ENCODE assay signal across 39 mouse cellular contexts in genomic region chr4:141882858-141883257, GRCm38 (mm10). TPM values are rescaled to one million over a fixed set of nuclear protein-coding genes. Genes with fewer than 3 reads are reported as not detected.
DNase-seq lines count a peak whose midpoint lies in the region; ATAC-seq and TF ChIP-seq lines count a peak whose summit lies in the region.
"Had no signal": no experiment of that assay in that cellular context is flagged by ENCODE, and none has a peak within 500 bp of the region (broad histone marks: within the 10 kb centered on the region; RNA-seq: fewer than 3 reads in every experiment).

No protein-coding gene starts in this region.

- POLR2A ChIA-PET in Patski (lab: Charles Lee) = interaction anchor here (1.3 kb wide), 1 partner anchor 47 kb away, joined by 3 read pairs; no protein-coding TSS in a partner anchor

- peak overlapping the region; percentile 7 for H3K4me2 ChIP-seq in heart, embryonic 11.5 days
- peak overlapping the region; percentile 10; the same call in 1 of the 2 replicates for H3K4me2 ChIP-seq in heart, embryonic 16.5 days (ENCODE audit: low read depth, low read length)
- H3K4me2 ChIP-seq: embryonic facial prominence, embryonic 15.5 days; forebrain, embryonic 12.5 days; hindbrain, embryonic 15.5 days; neural tube, embryonic 15.5 days; stomach, embryonic 15.5 days had no signal

- in situ Hi-C loops in Patski (cut with MboI; ENCODE audit: low pct_unique_long_range_greater_than_20kb) = no loop called here

- no peak for ATAC-seq in heart, embryonic 11.5 days (replicated peaks; ENCODE audit: insufficient number of reproducible peaks, low FRiP score, low TSS enrichment)
- no peak for ATAC-seq in heart, embryonic 16.5 days (replicated peaks; ENCODE audit: extremely low read depth, insufficient read depth, low FRiP score)
- peak; percentile 86 for ATAC-seq in Patski
- ATAC-seq: forebrain, postnatal 0 days; inflammation-experienced regulatory T-cells, adult 6 months had no signal

- H3K9ac ChIP-seq in heart, embryonic 11.5 days (ENCODE audit: low read depth, low read length) = no peak overlapping the region
- H3K9ac ChIP-seq in heart, embryonic 16.5 days (ENCODE audit: low read length) = no peak overlapping the region
- H3K9ac ChIP-seq: embryonic facial prominence, embryonic 15.5 days; forebrain, embryonic 12.5 days; forebrain, postnatal 0 days; hindbrain, embryonic 15.5 days; liver, embryonic 14.5 days; neural tube, embryonic 15.5 days; stomach, embryonic 15.5 days had no signal

- no peak for DNase-seq in heart, postnatal 25 days (ENCODE audit: low spot score)
- DNase-seq in heart, postnatal 10 days = no peak
- DNase-seq in 3T3-L1 (ENCODE audit: low read depth, low spot score) = peak; percentile 43
- peak; percentile 64 for DNase-seq in Patski (ENCODE audit: low read depth, low spot score)
- no peak for DNase-seq in MN1 (ENCODE audit: low spot score)
- no peak for DNase-seq in adrenal gland, postnatal 4 days (ENCODE audit: low spot score in 2 of 2)
- DNase-seq: adrenal gland, postnatal 14 days; cerebellum, adult 8-10 months; cerebellum, postnatal 25 days; forebrain, postnatal 0 days; gastrocnemius, postnatal 36 days; kidney, adult 2 months; layer of hippocampus, postnatal 36 days; liver; lung, adult 2 months; lung, postnatal 10 days; midbrain, embryonic 14.5 days; retina, postnatal 1 day; right cerebral cortex, postnatal 14 days had no signal

- 43% methylated on average over 6 of the region's 7 CpGs for WGBS in heart, embryonic 11.5 days (ENCODE audit: insufficient replicate concordance)
- 42% methylated on average over 7 of the region's 7 CpGs for WGBS in heart, embryonic 16.5 days

- CTCF ChIA-PET in Patski (lab: Charles Lee) = interaction anchor here (1.2 to 1.8 kb wide), 2 partner anchors 42 to 44 kb away, joined by 3 to 4 read pairs; no protein-coding TSS in a partner anchor

- TF ChIP-seq CTCF in Patski (IDR thresholded peaks at IDR 0.05) = no peak

- no peaks in the 10 kb centered on the region for H3K36me3 ChIP-seq in heart, embryonic 11.5 days (ENCODE audit: control insufficient read depth, insufficient read depth, low read length)
- no peaks in the 10 kb centered on the region for H3K36me3 ChIP-seq in heart, embryonic 16.5 days (ENCODE audit: control insufficient read depth, insufficient read depth)
- H3K36me3 ChIP-seq: embryonic facial prominence, embryonic 10.5 days; embryonic facial prominence, embryonic 15.5 days; forebrain, embryonic 12.5 days; hindbrain, embryonic 10.5 days; hindbrain, embryonic 15.5 days; neural tube, embryonic 15.5 days; stomach, embryonic 15.5 days had no signal

- intact Hi-C loops in heart, postnatal 25 days (cut with DNase I) = no loop called here
- intact Hi-C loops in heart, postnatal 10 days (cut with DNase I) = no loop called here

- no peak overlapping the region for H3K4me3 ChIP-seq in heart, embryonic 11.5 days (ENCODE audit: low read depth, low read length)
- no peak overlapping the region for H3K4me3 ChIP-seq in heart, embryonic 16.5 days (ENCODE audit: low read length)
- H3K4me3 ChIP-seq: embryonic facial prominence, embryonic 10.5 days; embryonic facial prominence, embryonic 15.5 days; forebrain, embryonic 12.5 days; hindbrain, embryonic 10.5 days; hindbrain, embryonic 15.5 days; neural tube, embryonic 15.5 days; stomach, embryonic 15.5 days had no signal

- peak overlapping the region; percentile 74 for H3K27ac ChIP-seq in heart, embryonic 11.5 days (ENCODE audit: low read depth, low read length)
- H3K27ac ChIP-seq in heart, embryonic 16.5 days (ENCODE audit: low read length) = no peak overlapping the region; the same call in 1 of the 2 replicates
- H3K27ac ChIP-seq: embryonic facial prominence, embryonic 10.5 days; embryonic facial prominence, embryonic 15.5 days; forebrain, embryonic 12.5 days; hindbrain, embryonic 10.5 days; hindbrain, embryonic 15.5 days; kidney, postnatal 0 days; liver, embryonic 14.5 days; macrophage; neural tube, embryonic 15.5 days; stomach, embryonic 15.5 days had no signal

- no peaks in the 10 kb centered on the region for H3K9me3 ChIP-seq in heart, embryonic 11.5 days (replicated peaks; ENCODE audit: control insufficient read depth, low read length)
- H3K9me3 ChIP-seq in heart, embryonic 16.5 days (replicated peaks; ENCODE audit: control insufficient read depth, low read length) = no peaks in the 10 kb centered on the region
- H3K9me3 ChIP-seq: embryonic facial prominence, embryonic 10.5 days; embryonic facial prominence, embryonic 15.5 days; forebrain, embryonic 12.5 days; hindbrain, embryonic 10.5 days; hindbrain, embryonic 15.5 days; neural tube, embryonic 15.5 days; stomach, embryonic 15.5 days had no signal

- H3K27me3 ChIP-seq in heart, embryonic 11.5 days (ENCODE audit: control insufficient read depth, insufficient read depth, low read length) = no peaks in the 10 kb centered on the region
- H3K27me3 ChIP-seq in heart, embryonic 16.5 days (ENCODE audit: control insufficient read depth, insufficient read depth, low read length) = no peaks in the 10 kb centered on the region
- H3K27me3 ChIP-seq in Patski = no peaks in the 10 kb centered on the region
- H3K27me3 ChIP-seq: CH12.LX; embryonic facial prominence, embryonic 15.5 days; forebrain, embryonic 12.5 days; hindbrain, embryonic 15.5 days; neural tube, embryonic 15.5 days; stomach, embryonic 15.5 days had no signal

- peaks cover 59% of the 10 kb centered on the region for H3K4me1 ChIP-seq in heart, embryonic 11.5 days (ENCODE audit: control insufficient read depth, insufficient read depth, low read length)
- H3K4me1 ChIP-seq in heart, embryonic 16.5 days (ENCODE audit: control insufficient read depth, insufficient read depth, low read length) = peaks cover 28% of the 10 kb centered on the region
- H3K4me1 ChIP-seq: embryonic facial prominence, embryonic 15.5 days; hindbrain, embryonic 15.5 days; neural tube, embryonic 15.5 days had no signal

RNA-seq across cellular contexts. Expression of gene Efhd2, which starts 8.1 kb away (rescaled TPM):
- 59.2 and 63.4 TPM in 2 replicates for polyA plus RNA-seq in heart, embryonic 11.5 days (2014; fragmentation: Nextera tagmentation; extraction: Ambion mirVana)
- 10 to 100 TPM; 16.4 to 21.6 TPM for total RNA-seq in heart, postnatal 25 days (2021)
- polyA plus RNA-seq in heart, embryonic 16.5 days (2015; fragmentation: Nextera tagmentation; extraction: Ambion mirVana) = 79.2 and 80.4 TPM in 2 replicates
- total RNA-seq in heart, postnatal 10 days (2021) = 10 to 100 TPM; 30.4 to 36.7 TPM
- 54.6 TPM for polyA plus RNA-seq in Patski (2021)
- total RNA-seq in adrenal gland, postnatal 4 days (2021) = 10 to 100 TPM; 36.3 to 37.1 TPM

RNA-seq across cellular contexts. Expression of gene Ctrc, which starts 36.7 kb away (rescaled TPM):
- not detected in 2 replicates for polyA plus RNA-seq in heart, embryonic 11.5 days (2014; fragmentation: Nextera tagmentation; extraction: Ambion mirVana)
- total RNA-seq in heart, postnatal 25 days (2021) = not detected
- polyA plus RNA-seq in heart, embryonic 16.5 days (2015; fragmentation: Nextera tagmentation; extraction: Ambion mirVana) = not detected in 2 replicates
- not detected for total RNA-seq in heart, postnatal 10 days (2021)
- not detected for polyA plus RNA-seq in Patski (2021)
- 10 to 100 TPM in 1 of 2 experiments, not detected in 1; 54.8 TPM for total RNA-seq in adrenal gland, postnatal 4 days (2021)
- total RNA-seq: adrenal gland, postnatal 14 days; CH12.LX; ES-E14; forebrain, postnatal 0 days; gastrocnemius, postnatal 36 days; layer of hippocampus, postnatal 36 days; left cerebral cortex, postnatal 10 days; monocyte, adult 5-6 weeks had no signal
- polyA plus RNA-seq: brain, embryonic 14.5 days; C2C12; embryonic facial prominence, embryonic 10.5 days; embryonic facial prominence, embryonic 15.5 days; forebrain, embryonic 12.5 days; forebrain, postnatal 0 days; hindbrain, embryonic 10.5 days; hindbrain, embryonic 15.5 days; inflammation-experienced regulatory T-cells, adult 6 months; kidney, adult 2 months; kidney, postnatal 0 days; limb, embryonic 11.5 days; liver, embryonic 14.5 days; lung, adult 2 months; macrophage; midbrain, embryonic 14.5 days; neural tube, embryonic 15.5 days had no signal

RNA-seq across cellular contexts. Expression of gene Cela2a, which starts 56.9 kb away (rescaled TPM):
- polyA plus RNA-seq in heart, embryonic 11.5 days (2014; fragmentation: Nextera tagmentation; extraction: Ambion mirVana) = not detected in 2 replicates
- total RNA-seq in heart, postnatal 25 days (2021) = not detected
- polyA plus RNA-seq in heart, embryonic 16.5 days (2015; fragmentation: Nextera tagmentation; extraction: Ambion mirVana) = 0.63 TPM in 1 of 2 replicates, not detected in the other
- under 1 TPM in 1 of 2 experiments, not detected in 1; 0.87 TPM for total RNA-seq in heart, postnatal 10 days (2021)
- not detected for polyA plus RNA-seq in Patski (2021)
- 1,000 to 10,000 TPM in 1 of 2 experiments, under 1 TPM in 1; 0.56 to 1,571 TPM for total RNA-seq in adrenal gland, postnatal 4 days (2021)
- total RNA-seq: forebrain, postnatal 0 days; gastrocnemius, postnatal 36 days; layer of hippocampus, postnatal 36 days; left cerebral cortex, postnatal 10 days; monocyte, adult 5-6 weeks had no signal
- polyA plus RNA-seq: C2C12; embryonic facial prominence, embryonic 10.5 days; embryonic facial prominence, embryonic 15.5 days; forebrain, embryonic 12.5 days; hindbrain, embryonic 10.5 days; inflammation-experienced regulatory T-cells, adult 6 months; limb, embryonic 11.5 days; liver, embryonic 14.5 days; macrophage; midbrain, embryonic 14.5 days; neural tube, embryonic 15.5 days had no signal

Comparison
In these comparisons a context has a peak if more than half of its experiments do, and no peak if none do; other contexts are left out.
1. DNase-seq: peak in 3T3-L1 (single experiment) and Patski (single experiment); none in heart, postnatal 25 days (single experiment), heart, postnatal 10 days (0 of 2), MN1 (single experiment) and adrenal gland, postnatal 4 days (0 of 2).